Mouse (Mus musculus) MEL-GATA-1-ER (cell line): ENCODE data around the gene Il9r.
"Not testable (repeated sequence)": the region's sequence is repeated elsewhere in the genome, so short reads cannot be mapped to it uniquely, and the experiment has no call there.

Source experiments
- DNase-seq: peaks from one replicate; pipeline ENCODE4 v3.0.0-alpha.2; 2012; ENCODE audit warnings: low read depth; ENCODE audit errors: extremely low read depth

The Il9r gene

DNA sequence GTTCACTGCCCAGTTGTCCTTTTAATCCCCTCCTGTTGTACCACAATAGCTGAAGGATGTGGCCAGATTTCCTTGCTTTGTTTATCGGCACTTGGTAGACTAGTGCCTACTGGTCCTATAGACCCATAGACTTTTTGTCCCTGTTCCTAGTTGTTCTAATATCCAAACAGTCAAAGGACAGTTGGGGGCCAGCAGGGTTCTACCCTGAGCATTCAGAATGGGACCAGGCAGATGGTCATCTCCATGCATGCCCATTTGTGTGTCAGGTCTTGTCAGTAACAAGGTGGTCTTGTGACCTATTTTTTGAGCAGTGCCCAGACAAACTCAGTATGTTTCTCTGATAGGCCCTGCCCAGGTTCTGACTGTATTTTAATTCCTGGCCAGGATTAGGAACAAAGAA, 27.0 kb upstream of the Il9r start:
- DNase-seq = no peak

DNA sequence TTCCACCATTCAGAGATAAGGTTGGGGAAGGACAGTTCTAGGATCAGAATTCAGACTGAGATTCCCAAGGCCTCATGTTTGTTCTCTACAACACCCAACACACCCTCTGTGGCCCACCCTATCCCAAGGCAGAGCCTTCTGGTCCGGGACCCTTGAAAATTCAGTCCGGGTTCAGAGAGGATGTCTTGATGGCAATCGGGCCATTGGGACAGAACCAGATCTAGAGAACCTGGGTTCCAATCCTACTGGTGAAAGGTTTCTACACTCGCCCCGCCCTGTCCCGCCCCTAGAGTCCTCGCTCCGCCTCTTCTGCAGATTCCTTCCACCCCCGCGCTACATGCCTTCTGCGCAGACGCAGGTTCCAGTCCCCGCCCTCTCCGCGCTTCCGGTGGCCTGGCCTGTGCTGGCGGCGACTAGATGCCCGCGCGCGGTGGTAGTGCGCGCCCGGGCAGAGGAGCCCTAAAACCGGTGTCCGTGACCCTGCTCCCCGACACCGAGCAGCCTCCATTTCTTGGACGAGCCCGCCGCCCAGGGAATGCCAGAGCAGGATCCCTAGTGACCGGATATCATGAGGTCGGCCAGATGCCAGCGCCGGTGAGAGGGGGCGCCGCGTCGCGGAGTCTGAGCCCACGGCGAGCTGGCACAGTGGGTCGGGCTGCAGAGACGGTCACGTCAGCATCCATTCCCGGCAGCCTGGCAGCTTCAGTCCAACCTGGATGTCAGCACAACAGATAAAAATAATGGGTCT, 26.2 kb upstream of the Il9r start, which contains the start of gene Mpg:
Mpg (plus strand) TSS at position 382 of the 748 bp plus-strand sequence.
- peak; percentile 53 for DNase-seq

DNA sequence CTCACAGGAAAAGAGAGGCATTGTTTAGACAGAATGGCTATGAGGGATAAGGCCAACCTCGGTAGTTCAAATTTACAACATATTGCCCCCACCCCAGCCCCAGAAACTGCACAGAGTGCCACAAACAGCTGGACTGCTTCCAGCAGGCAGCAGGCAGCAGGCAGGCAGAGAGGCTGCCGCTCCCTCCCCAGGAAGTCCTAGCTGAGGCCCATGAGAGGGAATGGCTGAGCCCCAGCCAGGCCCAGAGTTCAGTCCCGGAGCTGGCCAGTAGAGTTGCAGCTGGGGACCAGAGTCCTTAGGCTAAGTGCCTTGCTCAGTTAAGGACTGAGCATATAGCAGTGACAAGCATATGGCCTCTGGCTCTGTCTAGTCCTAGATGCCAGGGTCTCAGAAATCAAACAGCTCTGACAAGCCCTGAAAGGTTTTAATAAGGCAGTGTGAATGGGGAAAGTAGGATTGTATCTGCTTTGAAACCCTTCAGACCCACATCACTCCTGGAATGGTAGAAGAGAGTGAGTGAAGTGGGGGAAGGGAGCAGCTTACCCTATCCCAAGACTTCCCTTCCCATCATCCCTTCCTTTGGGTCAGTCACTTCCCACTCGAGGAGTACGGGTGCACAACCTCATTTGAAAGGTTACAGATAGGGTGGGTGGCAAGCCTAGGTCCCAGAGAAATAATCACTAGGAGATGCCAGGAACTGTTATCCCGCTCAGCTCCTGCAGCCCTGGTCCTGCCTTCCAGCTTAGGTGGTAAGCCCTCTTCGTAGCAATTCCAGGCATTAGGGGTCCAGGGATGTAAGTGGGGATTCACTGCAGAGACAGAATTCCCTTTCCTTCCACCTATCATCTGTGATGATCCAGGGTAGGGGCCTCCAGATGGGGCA, 25.4 kb upstream of the Il9r start:
- DNase-seq = no peak

DNA sequence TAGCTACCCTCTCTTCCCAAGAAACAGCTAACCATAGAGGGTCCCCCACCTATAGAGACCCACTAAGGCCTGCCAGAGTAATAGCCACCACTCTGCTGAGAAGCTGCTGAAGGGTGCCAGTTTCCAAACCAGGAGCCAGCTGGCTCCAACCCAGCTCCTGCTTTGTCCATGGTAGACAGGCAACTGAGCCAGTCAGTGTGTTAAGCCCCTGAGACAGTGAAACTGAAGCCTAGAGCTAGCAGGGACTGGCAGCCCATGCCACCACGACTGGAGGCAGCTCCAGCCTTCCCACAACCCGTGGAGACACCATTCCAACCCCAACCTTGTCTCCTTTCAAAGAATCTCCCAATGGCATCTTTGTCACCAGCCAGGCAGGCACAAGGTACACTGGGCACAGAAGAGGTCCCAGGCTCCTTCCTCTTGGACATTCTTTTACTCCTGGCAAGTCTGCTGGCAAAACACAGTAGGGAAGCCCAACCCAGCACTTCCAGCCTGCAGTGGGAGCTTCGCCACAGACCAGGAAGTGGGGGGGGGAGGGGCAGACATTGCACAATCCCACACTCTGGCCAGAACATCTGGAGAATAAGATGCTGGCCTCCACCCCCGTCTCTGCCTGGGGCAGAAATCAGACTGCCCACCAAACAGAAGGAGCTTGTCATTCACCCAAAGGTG, 24.5 kb upstream of the Il9r start:
- DNase-seq = no peak

DNA sequence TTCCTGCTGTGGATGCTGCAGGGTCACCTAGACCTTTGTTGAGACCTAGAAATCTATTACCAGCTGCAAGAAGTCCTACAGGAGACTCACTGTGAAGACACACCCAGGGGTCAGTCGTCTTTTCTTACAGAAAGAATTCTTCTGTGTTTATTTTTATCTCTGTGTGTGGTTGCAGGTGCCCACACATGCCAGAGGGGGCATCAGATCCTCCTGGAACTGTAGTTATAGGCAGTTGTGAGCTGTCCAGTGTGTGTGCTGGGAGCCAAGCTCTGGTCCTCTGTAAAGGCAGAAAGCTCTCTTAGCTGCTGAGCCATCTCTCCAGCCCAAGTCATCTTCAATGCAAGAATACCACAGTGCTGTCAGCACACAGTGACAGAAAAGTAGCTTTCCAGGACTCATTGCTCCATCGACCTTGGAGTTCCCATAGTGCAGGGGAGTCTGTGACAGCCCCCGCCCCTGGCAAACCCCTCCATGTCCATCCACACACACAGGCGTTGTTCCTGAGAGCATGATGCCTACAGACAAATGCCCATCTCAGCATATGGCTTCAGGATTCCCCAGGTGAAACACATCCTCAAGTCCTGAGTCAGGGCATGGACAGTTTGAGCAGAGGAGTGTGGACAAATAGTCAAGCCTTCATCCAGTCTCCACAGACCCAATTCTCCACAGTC, 23.4 kb upstream of the Il9r start:
- DNase-seq = no peak

DNA sequence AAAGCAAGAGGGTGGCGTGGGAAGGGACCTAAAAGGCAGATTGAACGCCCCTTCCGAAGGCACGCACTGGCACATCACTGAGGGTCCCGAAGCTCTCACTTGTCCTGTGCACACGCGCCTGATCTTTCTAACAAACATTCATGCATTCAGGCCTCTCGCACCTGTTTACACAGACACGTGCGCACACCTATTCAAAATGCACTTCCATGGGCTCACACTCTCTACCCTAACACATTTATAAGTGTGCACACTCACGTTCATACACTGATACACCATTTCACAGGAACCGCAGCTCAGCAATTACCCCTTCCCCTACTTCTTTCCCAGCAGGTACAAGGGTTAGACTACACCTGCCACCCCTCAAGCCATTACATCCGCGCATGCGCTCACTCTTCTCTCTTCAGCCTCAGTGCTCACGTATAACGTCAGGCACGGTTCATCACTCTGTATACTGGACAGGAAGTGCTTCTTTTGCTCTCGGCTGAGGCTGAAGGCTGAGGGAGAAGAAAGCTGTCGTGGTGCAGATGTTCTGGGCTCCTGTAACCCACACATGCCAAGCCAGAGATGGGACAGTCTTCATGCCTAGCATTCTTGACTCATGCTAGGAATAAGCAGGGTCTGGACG, 22.6 kb upstream of the Il9r start:
- DNase-seq = no peak

DNA sequence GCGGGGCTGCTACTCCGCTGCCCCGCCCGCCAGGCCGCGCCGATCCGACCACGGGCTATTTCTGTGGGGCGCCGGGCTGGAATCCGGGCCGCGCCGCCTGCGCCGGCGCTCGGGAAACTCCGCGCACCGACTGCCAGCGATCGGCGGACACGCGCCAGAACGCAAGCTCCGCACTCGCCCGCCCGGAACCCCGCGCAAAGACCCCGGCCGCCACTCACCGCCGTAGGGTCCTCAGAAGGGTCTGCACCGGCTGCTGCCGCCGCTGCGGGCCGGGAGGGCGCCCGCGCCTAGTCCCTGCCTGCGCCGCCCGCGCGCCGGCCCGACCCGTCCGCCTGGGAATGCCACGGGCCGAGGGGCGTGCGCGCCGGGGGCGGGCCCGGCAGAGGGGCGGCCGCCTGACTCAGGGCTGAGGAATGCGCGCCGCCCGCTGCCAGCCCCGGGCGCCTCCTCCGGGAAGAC, 21.9 kb upstream of the Il9r start, which contains the start of gene Rhbdf1:
Rhbdf1 (minus strand) TSS at position 350 of the 459 bp plus-strand sequence.
- no peak for DNase-seq

DNA sequence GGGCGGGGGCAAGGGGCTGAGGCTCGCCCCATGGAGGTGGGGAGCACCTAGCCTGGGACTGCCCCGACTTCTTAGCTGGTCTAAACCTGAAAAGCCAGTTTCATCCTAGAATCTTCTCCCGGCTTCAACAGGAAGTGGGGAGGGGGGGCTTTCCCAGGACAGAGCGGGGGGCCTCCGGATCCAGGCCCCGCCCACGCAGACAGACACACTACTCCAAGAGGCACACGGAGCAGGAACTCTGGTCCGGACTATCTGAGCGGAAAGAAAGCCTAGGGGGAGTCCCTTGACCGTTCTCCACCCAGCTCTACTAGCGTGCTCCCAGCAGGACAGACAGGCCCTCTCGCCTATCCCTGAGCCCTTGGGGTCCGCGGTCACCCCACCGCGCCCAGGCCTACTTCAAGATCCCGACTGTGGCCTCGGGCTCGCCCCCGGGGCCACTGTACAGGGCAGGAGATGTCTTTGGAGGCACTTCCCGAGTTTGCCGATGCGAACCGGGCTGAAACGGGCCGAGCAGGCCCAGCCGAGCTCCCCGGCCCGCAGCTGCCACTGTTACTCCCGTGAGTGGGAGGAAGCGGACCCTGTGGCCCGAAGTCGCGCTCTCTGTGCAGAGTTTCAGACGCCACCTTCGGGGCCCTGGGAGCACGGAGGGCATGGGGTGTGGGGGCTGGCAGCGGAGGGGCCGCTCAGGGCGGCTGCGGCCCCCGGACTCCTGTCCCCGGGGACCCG, 21.3 kb upstream of the Il9r start:
- no peak for DNase-seq

DNA sequence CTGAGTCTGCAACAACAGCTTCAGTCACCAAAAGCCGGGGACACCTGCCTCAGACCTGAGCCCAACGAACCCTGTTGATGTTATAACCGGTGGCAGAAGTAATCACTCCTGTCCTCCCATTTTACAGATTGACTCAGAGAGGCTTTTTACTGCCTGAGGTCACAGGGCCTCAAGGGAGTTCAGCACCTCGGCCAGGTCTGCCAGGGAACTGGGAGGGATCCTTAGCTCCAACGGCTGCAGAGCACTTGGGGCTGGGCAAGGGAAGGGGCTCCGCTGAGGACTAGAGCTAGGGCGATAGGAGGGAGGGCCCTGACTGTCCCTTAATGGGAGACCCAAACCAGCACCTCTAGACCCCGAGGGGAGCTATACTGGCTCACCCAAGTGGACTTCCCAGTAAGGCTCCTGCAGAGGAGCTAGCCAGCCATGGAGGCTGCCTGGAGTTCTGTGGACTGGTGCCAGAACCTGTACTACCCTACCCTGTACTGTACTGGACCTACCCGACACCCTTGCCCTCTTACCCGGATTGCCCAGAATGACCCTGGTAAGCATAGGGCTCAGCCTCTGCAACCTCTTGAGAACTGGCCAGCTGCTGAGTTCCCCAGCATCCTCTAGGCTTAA, 20.6 kb upstream of the Il9r start:
- DNase-seq = no peak

DNA sequence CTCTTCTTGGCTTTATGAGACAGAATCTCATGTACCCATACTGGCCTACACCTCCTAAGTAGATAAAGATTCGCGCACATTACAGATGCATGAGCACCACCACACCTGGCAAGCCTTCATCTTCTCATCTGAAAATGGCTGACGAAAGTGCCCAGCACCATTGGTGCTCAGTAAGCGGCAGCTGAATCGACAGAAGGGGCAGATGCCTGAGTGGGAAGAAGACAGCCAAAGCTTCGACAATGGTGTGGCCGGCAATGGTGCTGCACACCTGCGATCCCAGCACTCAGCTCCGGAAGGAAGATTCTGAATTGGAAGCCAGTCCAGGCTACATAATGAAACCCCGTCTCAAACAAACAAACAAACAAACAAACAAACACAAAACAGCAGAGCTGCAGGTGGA, 19.2 kb upstream of the Il9r start:
- DNase-seq = no peak

DNA sequence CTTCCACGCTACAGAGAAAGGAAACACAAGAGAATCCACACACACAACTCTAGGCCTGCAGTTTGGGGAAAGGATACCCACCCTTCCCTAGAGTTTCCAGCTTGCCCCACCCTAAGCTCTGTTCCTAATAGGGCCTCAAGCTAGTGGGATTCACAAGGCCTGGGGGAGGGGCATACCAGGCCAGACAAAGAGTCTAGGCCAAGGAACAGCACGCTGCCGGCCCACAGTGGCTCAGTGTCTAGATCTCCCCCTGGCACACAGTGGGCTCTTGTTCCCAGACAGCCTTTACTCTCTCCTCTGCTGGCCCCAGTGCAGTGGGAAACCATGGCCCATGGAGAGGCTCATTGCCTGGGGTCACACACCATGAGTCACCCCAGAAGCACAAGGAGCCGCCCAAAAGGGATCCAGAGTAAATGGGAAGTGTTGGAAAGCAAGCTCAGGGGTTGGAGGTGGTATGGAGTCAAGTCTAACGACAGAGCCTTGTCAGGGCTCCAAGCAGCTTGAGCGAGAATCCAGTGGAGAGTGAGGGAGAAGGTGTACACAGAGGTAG, 18.5 kb upstream of the Il9r start:
- no peak for DNase-seq

DNA sequence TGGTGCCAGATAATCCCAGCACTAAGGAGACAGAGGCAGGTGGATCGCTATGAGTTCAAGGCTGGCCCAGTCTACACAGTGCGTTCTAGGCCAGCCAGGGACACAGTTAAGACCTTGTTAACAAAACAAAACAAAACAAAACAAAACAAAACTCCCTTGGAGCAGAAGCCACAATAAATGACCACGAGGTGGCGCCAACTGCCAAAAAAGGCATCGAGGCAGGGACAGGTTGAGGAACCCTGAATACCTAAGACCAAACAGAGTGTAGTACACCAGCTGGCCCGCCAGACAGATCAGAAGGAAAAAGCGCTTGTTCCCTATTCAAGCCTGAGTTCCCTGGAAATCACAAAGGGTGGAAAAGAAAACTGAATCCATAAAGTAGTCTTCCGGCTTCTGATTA, 16.8 kb upstream of the Il9r start:
- DNase-seq = no peak

DNA sequence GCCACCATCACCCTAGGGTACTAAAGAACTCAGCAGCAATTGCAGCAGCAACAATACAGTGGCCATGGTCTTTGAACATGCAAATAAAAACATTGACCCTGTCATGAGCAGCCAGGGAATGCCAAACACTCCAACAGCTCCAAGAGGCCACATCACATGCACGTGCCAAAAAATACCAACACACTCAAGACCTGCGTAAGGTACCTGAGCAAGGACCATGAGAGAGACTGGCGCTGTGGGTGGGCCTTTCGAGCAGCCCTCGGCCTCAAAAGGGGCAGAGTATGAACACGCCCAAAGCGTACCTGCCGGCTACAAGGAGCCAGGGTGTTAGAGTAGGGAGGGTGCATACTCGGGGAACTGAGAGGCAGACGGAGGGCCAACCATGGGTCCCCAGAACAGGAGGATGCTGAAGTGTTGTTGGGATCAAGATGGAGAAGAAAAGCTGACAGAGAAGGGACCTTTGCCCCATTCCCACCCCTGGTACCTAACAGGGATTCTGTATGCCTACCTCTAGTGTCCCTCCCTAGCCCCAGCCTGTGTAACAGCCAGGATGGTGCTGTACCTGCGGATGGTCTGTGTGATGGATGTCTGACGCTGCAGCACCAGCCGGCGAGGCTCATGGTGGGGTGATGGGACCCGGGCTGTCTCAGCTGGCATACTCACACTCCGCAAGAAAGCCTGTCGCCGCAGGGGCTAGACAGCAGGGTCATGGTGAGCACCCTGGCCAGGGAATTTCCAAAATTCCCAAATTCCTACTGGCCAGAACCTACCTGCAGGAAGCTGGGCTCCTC, 15.5 kb upstream of the Il9r start:
- no peak for DNase-seq

DNA sequence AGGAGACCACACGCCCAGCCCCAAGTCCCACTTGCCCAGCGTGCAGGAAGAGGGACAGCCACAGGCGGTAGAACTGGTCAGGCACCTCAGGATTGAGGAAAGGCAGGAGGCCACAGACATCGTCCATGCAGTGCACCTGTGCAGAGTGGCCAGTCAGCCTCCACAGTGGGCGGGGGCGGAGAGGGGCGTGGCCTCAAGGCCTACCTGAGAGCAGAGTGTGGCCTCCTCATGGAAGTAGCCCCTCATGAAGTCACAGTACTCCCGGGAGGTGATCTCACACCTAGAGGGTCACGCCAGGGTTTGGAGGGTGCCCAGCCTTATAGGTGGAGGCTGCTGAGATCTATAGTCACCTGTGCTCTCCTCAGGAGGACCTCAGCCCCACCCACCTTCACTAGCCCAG, 10.5 kb upstream of the Il9r start:
- no peak for DNase-seq

DNA sequence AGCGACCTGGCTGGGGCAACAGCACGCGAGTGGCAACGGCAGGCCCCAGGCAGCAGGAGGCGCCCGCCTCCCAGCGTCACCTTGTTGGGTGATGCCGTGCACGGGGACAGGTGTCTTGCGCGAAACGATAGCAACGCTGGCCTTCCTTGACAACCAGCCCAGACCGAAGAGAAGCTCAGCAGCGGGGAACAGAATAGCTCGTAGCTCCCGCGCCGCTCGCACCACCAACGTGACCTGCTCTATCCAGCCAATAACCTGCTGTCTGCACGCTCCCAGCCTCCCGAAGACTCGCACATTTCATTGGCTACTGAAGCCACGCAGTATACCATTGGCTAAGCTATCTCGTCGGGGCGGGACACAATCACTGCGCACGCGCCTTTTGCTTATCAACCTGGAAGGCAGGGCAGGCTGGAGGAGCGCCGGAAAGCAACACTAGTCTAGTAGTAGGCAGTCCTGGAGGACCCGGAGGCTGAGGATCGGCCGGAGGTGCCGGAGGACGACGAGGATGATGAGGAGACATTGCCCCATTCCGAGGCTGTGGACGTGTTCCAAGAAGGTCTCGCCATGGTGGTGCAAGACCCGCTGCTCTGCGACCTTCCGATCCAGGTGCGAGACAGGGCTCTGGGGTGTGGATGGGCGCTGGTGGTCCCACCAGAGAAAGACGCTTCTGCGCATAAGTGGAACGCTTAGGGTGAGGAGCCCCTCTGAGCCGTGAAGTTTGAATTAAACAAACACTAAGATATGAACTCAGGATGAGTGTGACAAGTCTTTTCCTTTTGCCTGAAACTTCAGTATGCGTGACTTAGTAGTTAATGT, 5.2 kb upstream of the Il9r start, which contains the start of gene Snrnp25:
Snrnp25 (plus strand) TSS at position 358 of the 816 bp plus-strand sequence.
- peak; percentile 98 for DNase-seq

DNA sequence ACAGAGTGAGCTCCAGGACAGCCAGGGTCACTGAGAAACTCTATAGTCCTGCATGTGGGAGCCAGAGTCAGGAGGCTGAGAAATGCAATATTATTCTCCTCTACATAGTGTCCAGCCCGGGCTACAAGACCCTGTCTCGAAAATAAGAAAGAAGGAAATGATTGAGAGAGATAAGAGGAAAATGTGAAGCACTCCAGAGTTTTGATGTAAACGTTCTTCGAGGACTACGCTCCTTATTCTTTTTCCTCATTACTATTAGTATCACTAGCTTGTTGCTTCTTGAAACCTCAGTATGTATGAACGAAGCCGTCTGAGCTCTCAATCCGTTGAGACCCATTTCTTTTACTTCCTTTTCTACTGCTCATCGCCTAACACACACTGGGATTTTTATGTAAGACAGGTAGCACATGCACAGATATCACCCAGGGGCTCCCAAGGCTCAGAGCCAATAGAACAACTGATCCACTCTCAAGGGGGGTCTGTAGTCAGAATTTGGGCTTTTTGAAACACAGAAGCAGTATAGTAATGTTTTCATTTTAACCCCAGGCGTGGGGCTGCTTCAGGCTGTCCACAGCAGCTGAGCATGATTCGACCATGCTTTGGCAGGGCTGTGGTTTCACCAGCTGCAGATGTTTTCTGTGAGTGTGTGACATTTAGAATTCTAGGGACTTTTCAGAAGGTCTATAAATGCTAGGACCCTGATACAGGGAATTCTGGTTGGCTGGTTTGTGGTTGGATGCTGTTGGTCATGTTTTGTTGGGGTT, 2.0 kb upstream of the Il9r start:
- DNase-seq = no peak

DNA sequence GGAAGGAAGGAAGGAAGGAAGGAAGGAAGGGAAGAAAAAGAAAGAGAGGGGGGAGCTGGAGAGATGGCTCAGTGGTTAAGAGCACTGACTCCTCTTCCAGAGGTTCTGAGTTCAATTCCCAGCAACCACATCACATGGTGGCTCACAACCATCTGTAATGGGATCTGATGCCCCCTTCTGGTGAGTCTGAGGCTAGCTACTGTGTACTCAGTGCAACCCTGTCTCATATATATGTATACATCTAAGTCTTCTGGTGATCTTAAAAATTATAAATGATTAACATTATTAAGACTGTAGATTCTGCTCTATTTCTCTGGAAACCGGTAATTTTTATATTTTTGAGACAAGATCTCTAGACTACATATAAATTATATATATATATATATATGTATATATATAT, 913 bp upstream of the Il9r start:
- DNase-seq = not testable (repeated sequence)
